Mouse (Mus musculus) macrophage (primary cell): ENCODE results near the gene B230219D22Rik. TPM values are rescaled to one million over a fixed set of nuclear protein-coding genes. Genes with fewer than 3 reads are reported as not detected.
A peak's percentile ranks its signal among the peaks of the same experiment; 100 is the strongest.

Source experiments
- H3K27ac ChIP-seq: fragments of 350-480 bp; formaldehyde crosslinking; 2 replicates; pipeline ENCODE4 v1.9.0; 2021
- H3K36me3 ChIP-seq: fragments of 350-480 bp; formaldehyde crosslinking; 2 replicates; pipeline ENCODE4 v1.9.0; 2021; ENCODE audit errors: inconsistent target
- H3K4me3 ChIP-seq: fragments of 350-480 bp; formaldehyde crosslinking; 2 replicates; pipeline ENCODE4 v1.9.0; 2021; ENCODE audit errors: inconsistent target
- H3K79me2 ChIP-seq: fragments of 350-480 bp; formaldehyde crosslinking; 2 replicates; pipeline ENCODE4 v1.9.0; 2021; ENCODE audit errors: inconsistent target
- WGBS: methylation state at CpG from one replicate; pipeline ENCODE4 v1.1.7; 2026; ENCODE audit warnings: inconsistent platforms; ENCODE audit not compliant: missing documents; 5-methylcytosine and 5-hydroxymethylcytosine counted together
- polyA plus RNA-seq: library from polyadenylated mRNA; stranded (reverse); fragments of 250-400 nt; gene quantifications from 3 replicates; pipeline ENCODE4 v1.2.4, GENCODE M21; 2018; ENCODE audit warnings: inconsistent platforms

B230219D22Rik gene
- polyA plus RNA-seq, 1 experiment from 2014 or later = 24.7 TPM

- 61% methylated on average over 3 of the region's 4 CpGs for WGBS
- Histone ChIP-seq H3K36me3 (peaks cover 30% of the 10 kb centered on the region), H3K4me3 (no peak overlapping the region), H3K27ac (no peak overlapping the region), H3K79me2 (peaks cover 48% of the 10 kb centered on the region)
Measured at GRCm38 (mm10) chr13:55704301-55704700, 11.4 kb downstream of the B230219D22Rik start.

GRCm38 (mm10) chr13:55712846-55713245 is 19.9 kb downstream of the B230219D22Rik start:
- Histone ChIP-seq H3K36me3 (no peaks in the 10 kb centered on the region), H3K79me2 (peaks cover 24% of the 10 kb centered on the region; the same call in 1 of the 2 replicates), H3K27ac (no peak overlapping the region), H3K4me3 (no peak overlapping the region)
- 82% methylated on average over 3 of the region's 3 CpGs for WGBS

- peaks cover 2% of the 10 kb centered on the region; the same call in 1 of the 2 replicates for H3K36me3 ChIP-seq
- WGBS = under 1% methylated on average over 59 of the region's 63 CpGs
- peak within 1 kb of the TSS; percentile 44 for H3K27ac ChIP-seq
- peaks cover 24% of the 10 kb centered on the region; the same call in 1 of the 2 replicates for H3K79me2 ChIP-seq
- H3K4me3 ChIP-seq = peak within 1 kb of the TSS; percentile 55
Measured at GRCm38 (mm10) chr13:55714501-55715166, 21.7 kb downstream of the B230219D22Rik start, which contains the start of gene Txndc15. Txndc15 (plus strand) TSS chr13:55714650.

- 5% methylated on average over 5 of the region's 5 CpGs for WGBS
- peak overlapping the region; percentile 44 for H3K27ac ChIP-seq
- peak overlapping the region; percentile 55 for H3K4me3 ChIP-seq
- H3K79me2 ChIP-seq = peaks cover 24% of the 10 kb centered on the region; the same call in 1 of the 2 replicates
- peaks cover 7% of the 10 kb centered on the region; the same call in 1 of the 2 replicates for H3K36me3 ChIP-seq
Measured at GRCm38 (mm10) chr13:55715167-55715512, 22.2 kb downstream of the B230219D22Rik start.

DNA sequence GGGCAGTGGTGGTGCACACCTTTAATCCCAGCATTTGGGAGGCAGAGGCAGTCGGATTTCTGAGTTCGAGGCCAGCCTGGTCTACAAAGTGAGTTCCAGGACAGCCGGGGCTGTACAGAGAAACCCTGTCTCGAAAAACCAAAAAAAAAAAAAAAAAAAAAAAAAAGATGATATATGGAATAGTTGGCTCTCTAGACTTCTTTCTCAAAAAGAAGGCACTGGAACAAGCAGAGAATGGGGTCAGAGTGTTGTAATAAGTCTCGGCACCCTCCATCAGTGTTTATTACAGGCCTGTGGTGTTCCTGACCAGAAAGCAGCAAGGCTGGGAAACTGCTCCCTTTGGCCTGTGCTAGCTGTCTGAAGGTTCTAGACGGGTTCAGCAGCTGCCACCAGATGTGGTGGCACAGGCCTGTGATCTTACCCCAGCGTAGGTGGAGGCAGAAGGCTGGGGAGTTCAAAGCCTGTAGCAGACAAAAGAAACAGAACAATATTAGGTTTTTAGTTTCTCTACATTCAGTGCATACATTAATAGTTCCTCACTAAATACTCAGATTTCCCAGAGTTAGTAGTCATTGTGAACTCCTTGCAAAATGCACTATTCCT is 23.1 kb downstream of the B230219D22Rik start:
- no peak overlapping the region for H3K4me3 ChIP-seq
- H3K79me2 ChIP-seq = peaks cover 24% of the 10 kb centered on the region; the same call in 1 of the 2 replicates
- WGBS = 82% methylated on average over 3 of the region's 7 CpGs
- H3K36me3 ChIP-seq = peaks cover 8% of the 10 kb centered on the region; the same call in 1 of the 2 replicates
- no peak overlapping the region for H3K27ac ChIP-seq

DNA sequence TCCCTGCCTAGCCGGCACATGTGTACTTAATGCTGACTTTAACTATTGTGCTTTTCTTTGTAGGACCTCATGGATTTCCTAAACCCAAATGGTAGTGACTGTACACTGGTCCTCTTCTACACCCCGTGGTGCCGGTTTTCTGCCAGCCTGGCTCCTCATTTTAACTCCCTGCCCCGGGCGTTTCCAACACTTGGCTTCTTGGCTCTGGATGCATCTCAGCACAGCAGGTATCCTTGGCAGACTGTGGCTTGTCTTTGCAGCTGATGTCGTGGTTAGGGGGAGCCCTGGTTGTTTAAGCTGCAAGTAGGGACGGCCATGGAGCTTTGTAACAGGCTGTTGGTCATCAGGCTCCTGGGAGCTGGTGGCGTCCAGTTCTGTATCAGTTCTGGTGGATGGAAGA is 28.6 kb downstream of the B230219D22Rik start:
- 88% methylated on average over 8 of the region's 8 CpGs for whole genome bisulfite sequencing
- Histone ChIP-seq H3K79me2 (peaks cover 8% of the 10 kb centered on the region; the same call in 1 of the 2 replicates), H3K27ac (no peak overlapping the region), H3K36me3 (peaks cover 18% of the 10 kb centered on the region; the same call in 1 of the 2 replicates), H3K4me3 (no peak overlapping the region)

GRCm38 (mm10) chr13:55721995-55722394 is 29.1 kb downstream of the B230219D22Rik start:
- WGBS = 93% methylated on average over 2 of the region's 2 CpGs
- no peak overlapping the region for H3K4me3 ChIP-seq
- H3K36me3 ChIP-seq = peaks cover 18% of the 10 kb centered on the region; the same call in 1 of the 2 replicates
- H3K79me2 ChIP-seq = peaks cover 3% of the 10 kb centered on the region; the same call in 1 of the 2 replicates
- H3K27ac ChIP-seq = no peak overlapping the region

DNA sequence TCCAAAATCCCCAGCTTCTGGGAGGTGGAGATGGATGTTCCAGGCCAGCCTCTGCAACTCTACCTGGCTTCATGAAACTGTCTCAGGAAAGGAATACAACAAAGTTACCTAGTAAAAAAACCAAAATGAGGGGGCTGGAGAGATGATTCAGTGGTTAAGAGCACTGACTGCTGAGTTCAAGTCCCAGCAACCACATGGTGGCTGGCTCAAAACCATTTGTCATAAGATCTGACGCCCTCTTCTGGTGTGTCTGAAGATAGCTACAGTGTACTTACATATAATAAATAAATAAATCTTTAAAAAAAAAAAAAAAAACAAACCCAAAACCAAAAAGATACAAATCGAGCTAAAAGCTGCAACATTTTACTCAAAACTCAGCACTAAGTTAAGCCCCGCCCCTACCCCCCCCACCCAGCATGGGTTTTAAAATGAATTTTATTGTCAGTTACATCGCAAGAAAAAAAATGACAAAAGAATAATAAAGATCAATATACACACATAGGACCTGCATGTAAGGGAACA is 33.7 kb downstream of the B230219D22Rik start:
- Histone ChIP-seq H3K27ac (peak overlapping the region; percentile 63), H3K79me2 (no peaks in the 10 kb centered on the region), H3K4me3 (peak overlapping the region; percentile 32), H3K36me3 (peaks cover 5% of the 10 kb centered on the region; the same call in 1 of the 2 replicates)
- WGBS = 0% methylated on average over 3 of the region's 4 CpGs

DNA sequence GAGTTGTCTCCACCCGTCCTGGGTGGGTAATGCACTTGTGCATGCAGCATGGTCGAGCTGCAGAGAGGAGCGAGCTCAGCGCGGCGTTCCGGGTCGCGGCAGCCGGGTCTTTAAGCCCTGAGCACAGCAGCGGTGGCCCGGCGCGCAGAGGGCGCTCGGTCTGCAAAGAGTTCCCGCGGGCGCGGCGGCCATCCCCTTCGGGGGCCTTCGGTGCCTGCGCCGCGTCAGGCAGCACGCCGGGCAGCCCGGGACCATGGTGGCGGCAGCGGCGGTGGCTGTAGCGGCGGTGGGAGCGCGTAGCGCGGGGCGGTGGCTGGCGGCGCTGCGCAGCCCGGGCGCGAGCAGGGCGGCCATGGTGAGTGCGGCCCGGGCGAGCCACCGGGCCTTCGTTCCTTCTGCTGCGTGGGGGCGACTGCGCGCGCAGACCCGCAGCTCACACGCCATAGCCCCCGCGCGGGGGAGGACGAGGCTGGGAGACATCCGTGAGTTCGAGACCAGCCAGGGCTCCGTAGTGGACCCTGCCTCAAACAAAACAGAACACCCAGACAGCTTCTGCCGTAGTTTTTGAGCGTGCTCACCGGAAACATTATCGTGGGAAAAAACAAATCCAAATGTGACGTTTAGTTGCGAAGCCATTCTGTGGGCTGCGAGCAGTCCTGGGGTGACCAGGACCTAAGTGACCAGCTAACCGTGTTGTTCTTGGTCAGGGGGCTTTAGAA is 34.4 kb downstream of the B230219D22Rik start, which contains the start of gene Pcbd2:
TSS of gene Pcbd2 (plus strand) at position 249 of the 719 bp plus-strand sequence.
- Histone ChIP-seq H3K27ac (peak within 1 kb of the TSS; percentile 74), H3K4me3 (peak within 1 kb of the TSS; percentile 87), H3K36me3 (no peaks in the 10 kb centered on the region), H3K79me2 (no peaks in the 10 kb centered on the region)
- WGBS = under 1% methylated on average over 58 of the region's 73 CpGs

GRCm38 (mm10) chr13:55727839-55728238 is 34.9 kb downstream of the B230219D22Rik start:
- Histone ChIP-seq H3K4me3 (peak overlapping the region; percentile 87), H3K79me2 (no peaks in the 10 kb centered on the region), H3K36me3 (no peaks in the 10 kb centered on the region), H3K27ac (peak overlapping the region; percentile 74)
- 2% methylated on average over 19 of the region's 19 CpGs for WGBS

GRCm38 (mm10) chr13:55730716-55731115 is 37.8 kb downstream of the B230219D22Rik start:
- Histone ChIP-seq H3K79me2 (no peaks in the 10 kb centered on the region), H3K36me3 (no peaks in the 10 kb centered on the region), H3K27ac (no peak overlapping the region), H3K4me3 (no peak overlapping the region)
- 97% methylated on average over 7 of the region's 7 CpGs for WGBS

DNA sequence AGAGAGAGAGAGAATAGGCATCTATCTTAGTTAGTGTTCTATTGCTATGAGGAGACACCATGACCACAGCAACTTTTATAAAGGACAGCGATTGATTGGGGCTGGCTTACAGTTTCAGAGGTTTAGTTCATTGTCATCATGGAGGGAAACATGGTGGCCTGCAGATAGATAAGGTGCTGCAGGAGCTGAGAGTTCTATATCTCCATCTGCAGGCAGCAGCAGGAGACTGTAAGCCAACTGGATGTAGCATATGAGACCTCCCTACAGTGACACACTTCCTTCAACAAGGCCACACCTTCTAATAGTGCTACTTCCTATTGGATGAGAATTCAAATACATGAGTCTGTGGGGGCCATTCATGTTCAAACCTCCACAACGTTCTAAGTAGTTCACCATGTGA is 39.2 kb downstream of the B230219D22Rik start:
- Histone ChIP-seq H3K27ac (no peak overlapping the region), H3K79me2 (no peaks in the 10 kb centered on the region), H3K4me3 (no peak overlapping the region), H3K36me3 (no peaks in the 10 kb centered on the region)
- WGBS = 65% methylated on average over 2 of the region's 2 CpGs

GRCm38 (mm10) chr13:55733628-55734502 is 40.9 kb downstream of the B230219D22Rik start:
- 94% methylated on average over 22 of the region's 22 CpGs for WGBS

DNA sequence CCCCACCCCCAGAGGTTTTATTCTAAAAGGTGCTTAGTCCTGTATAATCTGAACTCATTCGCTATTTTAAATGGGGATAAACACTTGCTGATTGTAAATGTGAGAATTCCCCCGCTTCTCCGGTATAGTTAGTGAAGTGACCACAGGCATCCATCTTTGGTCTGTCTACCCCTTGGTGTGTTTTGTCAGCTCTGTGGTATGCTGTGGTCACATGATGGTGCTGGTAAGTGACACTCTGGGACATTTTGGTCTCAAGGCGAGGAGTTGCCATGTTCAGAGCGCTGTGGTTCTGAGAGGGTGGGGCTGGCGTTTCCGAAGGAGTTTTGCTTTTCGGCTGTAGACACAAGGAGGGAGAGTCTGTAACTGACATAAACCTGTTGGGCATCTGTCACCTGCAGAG is 45.0 kb downstream of the B230219D22Rik start:
- no peaks in the 10 kb centered on the region for H3K36me3 ChIP-seq
- 98% methylated on average over 8 of the region's 8 CpGs for WGBS

More at GRCm38 (mm10) chr13:55733628-55734502, 40.9 kb downstream of the B230219D22Rik start:
- H3K4me3 ChIP-seq = no peak overlapping the region
- H3K27ac ChIP-seq = no peak overlapping the region
- H3K36me3 ChIP-seq = no peaks in the 10 kb centered on the region
- H3K79me2 ChIP-seq = no peaks in the 10 kb centered on the region

More for the DNA sequence above, 45.0 kb downstream of the B230219D22Rik start:
- H3K79me2 ChIP-seq = no peaks in the 10 kb centered on the region
- H3K4me3 ChIP-seq = no peak overlapping the region
- H3K27ac ChIP-seq = no peak overlapping the region
